ENCODE assay signal across 8 mouse cellular contexts in the genomic region with DNA sequence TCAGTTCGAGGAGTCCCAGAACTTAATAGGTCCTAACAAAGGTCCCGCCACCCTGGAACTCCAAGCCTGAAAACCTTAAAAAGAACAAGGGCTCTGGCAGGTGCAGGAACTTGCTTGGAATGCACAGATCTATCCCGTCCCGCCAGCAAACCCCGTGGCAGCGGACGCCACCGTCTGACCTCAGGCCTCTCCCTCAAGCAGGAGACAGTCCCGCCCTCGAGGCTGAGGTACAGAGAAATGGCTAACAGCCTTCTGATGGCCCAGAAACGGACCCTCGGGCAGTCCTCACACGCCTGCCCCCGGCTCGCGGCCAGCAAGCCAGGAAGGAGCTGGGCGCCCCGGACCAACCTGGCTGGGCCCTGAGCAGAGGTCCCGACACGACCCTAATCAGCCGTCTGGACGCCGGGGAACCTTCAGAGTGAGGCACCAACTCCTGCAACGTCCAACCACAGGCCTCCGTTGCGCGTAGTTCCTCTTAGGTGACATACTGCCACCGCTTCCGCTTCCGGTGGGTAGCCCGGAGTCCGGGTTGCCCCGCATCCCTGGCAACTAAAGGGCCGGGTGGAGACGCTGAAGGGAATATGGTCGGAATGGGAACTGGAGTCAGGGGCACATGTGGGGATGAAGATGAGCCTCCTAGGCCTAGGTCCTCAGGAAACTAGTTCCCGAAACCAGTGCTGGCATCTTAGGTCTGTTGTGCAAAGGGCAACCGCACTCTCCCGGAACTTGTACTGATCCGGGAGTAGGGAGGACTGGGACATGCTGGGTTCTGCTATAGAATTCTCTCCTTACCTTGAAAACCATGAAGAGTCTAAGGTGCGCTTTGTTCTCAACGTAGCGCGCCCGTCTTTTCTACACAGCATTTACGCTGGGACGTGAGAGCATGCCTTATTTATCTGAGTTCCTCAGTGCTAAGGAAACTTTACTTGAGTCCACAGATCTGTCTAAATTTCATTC. TPM values are rescaled to one million over a fixed set of nuclear protein-coding genes. Genes with fewer than 3 reads are reported as not detected.
DNase-seq lines count a peak whose midpoint lies in the region; ATAC-seq lines count a peak whose summit lies in the region.

A gene (minus strand): TSS at position 473 of the 957 bp plus-strand sequence.

- H3K27me3 ChIP-seq in hindbrain, embryonic 12.5 days = no peaks in the 10 kb centered on the region

- peak within 1 kb of the TSS; percentile 79 for H3K4me2 ChIP-seq in hindbrain, embryonic 12.5 days (replicated peaks)

- 6% methylated on average over 47 of the region's 47 CpGs for WGBS in hindbrain, embryonic 12.5 days

- H3K9ac ChIP-seq in hindbrain, embryonic 12.5 days = peak within 1 kb of the TSS; percentile 85

- peak; percentile 99 for ATAC-seq in hindbrain, embryonic 12.5 days (ENCODE audit: low FRiP score)

- H3K36me3 ChIP-seq in hindbrain, embryonic 12.5 days = peaks cover 26% of the 10 kb centered on the region

- H3K4me1 ChIP-seq in hindbrain, embryonic 12.5 days = peaks cover 10% of the 10 kb centered on the region

- peak; percentile 95 for DNase-seq in NIH3T3 (ENCODE audit: low read depth)
- DNase-seq in cerebellum, postnatal 10 days = peak; percentile 96 to 97
- DNase-seq in frontal cortex, postnatal 10 days (ENCODE audit: low spot score in 2 of 2) = peak; percentile 91 to 93
- DNase-seq in layer of hippocampus, postnatal 14 days (ENCODE audit: low spot score in 2 of 2) = peak; percentile 95 to 96
- peak; percentile 91 for DNase-seq in lung, postnatal 14 days
- DNase-seq in retina, adult 2 months (ENCODE audit: low read depth, low spot score) = peak; percentile 83
- peak; percentile 86 to 87 for DNase-seq in thymus, postnatal 36 days

- H3K4me3 ChIP-seq in hindbrain, embryonic 12.5 days = peak within 1 kb of the TSS; percentile 86

- H3K27ac ChIP-seq in hindbrain, embryonic 12.5 days = peak within 1 kb of the TSS; percentile 32; the same call in 1 of the 2 replicates

- H3K9me3 ChIP-seq in hindbrain, embryonic 12.5 days (replicated peaks) = peaks cover 3% of the 10 kb centered on the region; the same call in 1 of the 2 replicates

RNA-seq across cellular contexts. Expression of the gene that starts here (rescaled TPM):
- 54.5 and 59.0 TPM in 2 replicates for polyA plus RNA-seq in hindbrain, embryonic 12.5 days (2016; fragmentation: Nextera tagmentation; extraction: Ambion mirVana)
- 10 to 100 TPM; 21.0 to 26.7 TPM for total RNA-seq in layer of hippocampus, postnatal 14 days (2021)

Comparison
In these comparisons a context has a peak if more than half of its experiments do, and no peak if none do; other contexts are left out.
1. Peak in every context shown above with its lines: DNase-seq, ATAC-seq, H3K4me3 ChIP-seq and H3K27ac ChIP-seq.